Mouse (Mus musculus) G1E (cell line): ENCODE results near the gene Tlx3.

Experiments used
- CTCF ChIP-seq: IDR thresholded peaks from 2 replicates; pipeline ENCODE4 v1.5.1; 2012; ENCODE audit warnings: low read depth, low read length, inconsistent platforms, mixed read lengths
- POLR2AphosphoS5 ChIP-seq: IDR thresholded peaks from 2 replicates; pipeline ENCODE4 v1.6.1; 2012; ENCODE audit warnings: low read depth, low read length, inconsistent platforms; ENCODE audit not compliant: insufficient replicate concordance

- TF ChIP-seq CTCF = no peak
- TF ChIP-seq POLR2AphosphoS5 = no peak
Measured at GRCm38 (mm10) chr11:33202972-33203371, 417 bp downstream of the Tlx3 start.
